Mouse (Mus musculus): ENCODE results near the gene Lnx2.
A peak's percentile ranks its signal among the peaks of the same experiment; 100 is the strongest.

The Lnx2 gene

DNA sequence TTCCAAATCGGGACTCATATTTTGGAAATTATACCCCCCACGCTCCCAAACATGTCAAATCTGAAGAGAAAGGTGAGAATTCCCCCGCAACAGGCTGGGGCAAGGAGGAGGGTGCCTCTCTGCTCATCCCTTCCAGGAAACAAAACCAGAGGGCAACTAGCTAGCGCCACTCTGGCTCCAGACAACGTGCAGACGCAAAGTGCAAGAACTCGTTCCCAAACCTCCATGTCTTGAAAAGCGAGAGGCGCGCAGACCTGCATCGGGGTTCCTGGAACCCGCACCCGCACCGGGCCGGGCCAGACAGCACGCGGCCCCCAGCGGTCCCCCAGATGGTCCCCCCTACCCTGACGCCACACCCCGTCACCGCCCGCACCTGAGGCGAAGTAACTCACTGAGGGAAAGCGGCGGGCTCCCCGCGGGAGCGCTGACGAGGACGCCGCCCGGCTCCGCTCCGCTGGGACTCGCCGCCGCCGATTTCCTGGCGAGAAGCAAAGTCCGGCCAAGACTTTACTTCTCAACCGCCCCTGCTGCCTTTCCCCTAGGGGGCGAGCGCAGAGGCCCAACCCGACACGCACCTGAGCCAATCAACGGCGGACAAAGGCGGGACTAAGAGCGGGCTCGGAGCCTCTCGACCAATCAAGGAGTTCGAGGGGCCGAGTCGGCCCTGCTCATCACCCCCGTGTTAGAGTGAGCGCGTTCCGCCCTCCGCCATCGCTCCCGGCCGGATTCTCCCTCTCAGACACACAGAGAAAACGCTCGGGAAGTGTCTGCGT is at the start of gene Lnx2:
Gene Lnx2 (minus strand): TSS at position 561 of the 773 bp plus-strand sequence.
- peak; percentile 95 to 97 for DNase-seq

GRCm38 (mm10) chr5:147125542-147126185 is 49.3 kb upstream of the Lnx2 start:
- DNase-seq: no peak

DNA sequence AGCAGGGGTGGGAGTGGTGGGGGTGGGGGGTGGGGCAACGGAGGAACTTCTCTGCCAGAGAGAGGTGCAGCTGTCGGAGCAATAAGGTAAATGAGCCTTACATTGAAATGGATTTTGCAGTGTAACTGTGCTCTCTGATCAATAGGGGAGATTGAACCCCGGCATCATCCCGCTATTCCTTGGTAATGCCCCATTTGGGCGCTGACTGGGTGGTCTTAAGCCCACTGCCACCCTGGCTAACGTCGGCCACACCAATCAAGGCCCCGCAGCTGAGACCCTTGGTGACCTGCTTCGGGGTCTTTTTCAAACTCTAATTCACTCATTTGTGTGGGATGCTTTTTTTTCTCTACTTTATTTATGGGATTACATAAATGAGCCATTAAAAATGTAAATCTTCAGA is 48.4 kb upstream of the Lnx2 start:
- DNase-seq: no peak

DNA sequence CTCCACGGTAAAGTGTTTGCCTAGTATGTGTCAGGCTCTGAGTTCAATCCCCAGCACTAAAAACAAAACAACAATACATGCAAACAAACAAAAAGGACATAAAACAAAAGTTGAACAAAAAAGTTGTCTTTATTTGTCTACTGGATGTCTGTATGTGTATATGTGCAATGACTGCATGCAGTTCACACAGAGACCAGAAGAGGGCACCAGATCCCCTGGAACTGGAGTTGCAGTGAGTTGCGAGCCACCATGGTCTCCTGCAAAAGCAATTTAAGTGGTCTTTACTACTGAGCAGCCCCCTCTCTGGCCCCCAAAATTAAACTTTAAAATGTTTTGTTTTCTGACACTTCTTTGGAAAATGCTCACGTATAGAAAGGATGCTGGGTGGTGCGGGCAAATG is 44.8 kb upstream of the Lnx2 start:
- no peak for DNase-seq

DNA sequence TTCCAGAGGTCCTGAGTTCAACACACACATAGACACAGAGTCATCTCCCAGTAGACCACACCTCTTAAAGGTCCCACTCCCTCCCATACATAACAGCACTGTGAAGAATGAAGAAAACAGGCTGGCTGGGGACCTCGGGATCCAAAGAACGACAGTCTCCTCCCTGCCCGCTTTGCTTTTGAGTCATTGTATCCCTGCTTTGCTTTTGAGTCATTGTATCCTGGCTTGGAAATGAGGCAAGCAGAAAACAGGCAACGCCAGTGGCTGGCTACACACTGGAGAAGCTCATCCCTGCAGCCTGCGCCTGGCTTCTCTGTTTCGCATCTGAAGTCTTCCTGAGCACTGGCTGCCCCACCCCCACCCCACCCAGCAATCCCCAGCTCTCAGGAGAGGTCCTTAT is 40.6 kb upstream of the Lnx2 start:
- DNase-seq: no peak

DNA sequence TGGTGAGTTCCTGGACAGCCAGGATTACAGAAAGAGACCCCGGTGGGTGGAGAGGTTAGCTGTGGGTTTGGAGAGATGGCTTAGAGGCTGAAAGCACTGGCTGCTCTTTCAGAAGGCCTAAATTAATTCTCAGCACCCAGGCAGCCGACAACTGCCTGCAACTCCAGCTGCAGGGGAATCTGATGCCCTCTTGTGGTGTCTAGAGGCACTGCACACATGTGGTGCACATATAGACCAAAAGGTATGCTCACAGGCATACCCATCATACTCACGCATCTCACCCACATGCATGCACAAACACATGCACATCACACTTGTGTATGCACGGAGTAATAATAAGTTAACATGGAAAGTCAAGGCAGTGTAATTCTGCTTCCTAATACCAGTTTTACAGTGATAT is 39.2 kb upstream of the Lnx2 start:
- DNase-seq: no peak

DNA sequence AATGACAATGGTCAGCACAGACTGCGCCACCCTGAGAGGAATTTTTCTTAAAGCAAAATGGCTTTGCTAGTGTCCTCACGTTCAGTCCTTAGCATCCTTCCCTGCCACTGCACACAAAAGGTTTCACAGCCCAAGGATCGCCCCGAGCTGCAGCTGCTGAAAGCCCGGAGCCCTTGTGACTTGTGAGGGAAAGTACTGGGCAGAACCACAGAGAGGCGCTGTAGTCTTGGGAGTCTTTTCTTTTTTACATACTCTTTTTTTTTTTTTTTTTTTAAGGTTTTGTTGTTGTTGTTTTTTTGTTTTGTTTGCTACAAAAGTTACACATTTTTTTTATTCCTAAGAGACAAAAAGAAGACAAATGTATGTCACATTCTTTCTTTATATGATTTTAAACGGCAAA is 38.4 kb upstream of the Lnx2 start:
- no peak for DNase-seq

GRCm38 (mm10) chr5:147108861-147109591 is 32.6 kb upstream of the Lnx2 start:
- DNase-seq: no peak

DNA sequence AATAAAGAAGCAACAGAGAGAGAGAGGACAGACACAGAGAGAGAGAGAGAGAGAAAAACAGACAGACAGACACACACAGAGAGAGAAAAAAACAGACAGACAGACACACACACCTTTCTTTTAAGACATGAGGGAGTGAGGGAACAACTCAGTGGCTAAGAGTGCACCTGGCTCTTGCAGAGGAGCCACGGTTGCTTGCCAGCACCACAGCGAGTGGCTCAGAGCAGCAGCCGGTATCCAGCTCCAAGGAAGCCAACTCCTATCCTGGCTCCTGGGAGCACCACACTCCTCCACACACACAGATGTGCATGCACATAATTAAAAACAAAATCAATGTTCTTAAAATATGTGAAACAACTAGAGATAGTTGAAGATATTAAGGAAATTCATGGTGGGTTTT is 30.9 kb upstream of the Lnx2 start:
- DNase-seq: no peak

DNA sequence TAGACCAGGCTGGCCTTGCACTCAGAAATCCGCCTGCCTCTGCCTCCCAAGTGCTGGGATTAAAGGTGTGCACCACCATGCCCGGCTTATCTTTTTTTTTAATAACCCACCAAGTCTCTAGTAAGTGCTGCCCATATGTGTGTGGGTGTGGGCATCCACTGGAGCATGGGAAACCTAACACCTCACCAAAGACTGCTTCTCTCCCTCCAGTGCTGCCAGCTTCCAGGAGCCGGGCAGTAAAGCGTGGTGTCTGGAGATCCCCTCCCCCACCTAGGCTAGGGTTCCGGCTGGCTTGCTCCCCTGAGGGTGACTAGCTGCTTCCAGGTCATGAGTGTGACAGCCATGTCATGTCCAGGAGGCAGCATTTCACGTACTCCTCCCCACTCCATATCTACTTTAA is 25.9 kb upstream of the Lnx2 start:
- DNase-seq: no peak

DNA sequence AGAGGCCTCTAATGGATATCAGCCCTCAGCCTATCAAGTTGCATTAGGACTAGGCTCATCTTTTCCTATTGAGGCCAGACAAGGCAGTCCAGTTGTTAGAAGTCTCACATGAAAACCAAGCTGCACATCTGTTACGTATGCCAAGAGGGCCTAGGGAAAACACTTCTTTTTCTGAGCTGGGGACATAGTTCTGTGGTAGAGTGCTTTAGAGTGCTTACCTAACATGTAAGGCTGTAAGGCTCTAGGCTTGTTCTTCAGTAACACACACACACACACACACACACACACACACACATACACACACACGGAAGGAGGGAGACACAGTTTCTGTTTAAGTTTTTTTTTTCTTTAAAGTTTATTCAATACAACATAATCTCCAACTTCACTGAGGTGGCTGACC is 23.8 kb upstream of the Lnx2 start:
- no peak for DNase-seq

DNA sequence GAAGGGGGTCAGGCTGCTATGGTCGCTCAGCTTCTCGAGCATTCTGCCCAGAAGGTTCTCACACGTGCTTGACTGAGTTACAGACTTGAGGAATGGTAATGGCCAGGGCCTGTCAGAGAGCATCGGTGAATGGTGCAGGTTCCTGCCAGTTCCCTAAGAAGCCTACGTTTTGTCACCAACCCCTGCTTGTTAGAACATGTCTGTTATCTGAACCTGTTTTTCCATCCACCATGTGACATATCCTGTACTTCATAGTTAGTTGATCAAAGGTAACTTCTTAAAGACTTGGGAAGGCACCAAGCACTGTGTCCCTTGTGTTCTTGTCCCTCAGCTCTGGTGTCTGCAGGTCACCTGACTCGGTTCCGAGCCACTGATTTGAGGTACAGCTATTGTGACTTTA is 22.3 kb upstream of the Lnx2 start:
- no peak for DNase-seq

DNA sequence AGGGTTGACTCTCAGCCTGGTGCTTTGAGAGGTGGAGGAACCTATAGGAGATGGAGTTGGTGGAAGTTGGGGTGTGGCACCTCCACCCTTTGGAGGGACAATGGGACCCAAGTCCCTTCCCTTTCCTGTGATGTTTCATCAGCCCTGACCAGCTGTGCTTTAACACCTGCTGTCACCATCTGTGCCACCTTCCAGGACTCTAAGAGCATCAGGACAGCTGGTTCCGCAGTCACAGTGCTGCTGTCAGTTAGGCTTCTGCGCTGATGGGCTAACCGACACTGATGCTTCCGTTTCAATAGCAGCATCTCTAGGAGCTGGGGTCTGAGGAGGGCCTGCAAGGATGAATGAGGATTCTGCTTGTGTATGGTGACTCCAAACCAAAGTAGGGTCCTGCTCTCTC is 20.2 kb upstream of the Lnx2 start:
- no peak for DNase-seq

- DNase-seq: no peak
Measured at GRCm38 (mm10) chr5:147094296-147094695, 17.9 kb upstream of the Lnx2 start.

DNA sequence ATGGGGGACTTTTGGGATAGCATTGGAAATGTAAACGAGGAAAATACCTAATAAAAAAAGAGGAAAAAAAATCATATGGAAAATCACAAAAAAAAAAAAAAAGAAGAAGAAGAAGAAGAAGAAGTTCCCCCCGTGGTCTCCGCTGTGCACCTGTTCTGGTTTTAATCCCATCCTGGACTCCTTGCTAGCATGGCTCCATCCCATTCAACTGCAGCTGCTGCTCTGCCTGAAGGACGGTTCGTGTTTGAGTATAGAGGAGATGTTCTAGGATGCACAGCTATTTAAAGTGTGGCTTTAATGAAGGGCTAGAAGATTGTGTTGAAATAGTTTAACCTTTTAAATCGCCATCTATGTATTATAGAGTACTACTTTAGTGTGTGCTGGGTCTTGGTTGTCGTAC is 16.1 kb upstream of the Lnx2 start:
- DNase-seq: no peak

DNA sequence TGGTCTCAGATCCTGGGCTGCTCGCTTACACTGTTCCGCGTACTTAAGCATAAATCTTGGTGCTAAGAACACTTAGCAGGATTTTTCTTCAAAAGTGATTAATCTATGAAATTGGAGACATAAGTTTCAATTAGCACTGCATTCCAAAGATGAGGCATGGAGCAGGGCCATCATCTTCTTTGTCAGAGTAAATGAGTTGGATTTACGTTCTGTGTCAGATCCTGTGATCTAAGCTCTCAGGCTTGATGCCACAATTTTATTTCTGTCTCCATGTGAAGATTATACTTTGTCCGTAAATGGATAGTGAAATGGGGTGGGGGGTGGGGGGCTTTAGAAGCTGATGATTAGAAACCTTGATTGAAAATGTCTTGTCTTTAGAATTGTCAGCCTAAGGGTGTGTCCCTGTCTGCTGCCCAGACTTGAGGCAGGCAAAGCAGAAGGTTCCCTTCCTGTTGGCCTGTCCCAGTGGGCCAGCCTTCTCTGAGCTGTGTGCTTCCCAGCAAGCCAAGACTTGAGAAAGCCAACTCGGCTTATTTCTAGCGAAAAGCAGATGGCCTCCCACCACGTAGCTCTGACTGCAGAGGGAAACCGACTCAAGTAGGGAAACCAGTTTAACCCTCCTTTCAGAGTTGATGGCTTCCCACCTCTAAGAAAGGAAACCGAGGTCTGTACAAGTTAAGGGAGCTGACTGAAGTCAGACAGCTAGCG is 14.0 kb upstream of the Lnx2 start:
- no peak for DNase-seq

DNA sequence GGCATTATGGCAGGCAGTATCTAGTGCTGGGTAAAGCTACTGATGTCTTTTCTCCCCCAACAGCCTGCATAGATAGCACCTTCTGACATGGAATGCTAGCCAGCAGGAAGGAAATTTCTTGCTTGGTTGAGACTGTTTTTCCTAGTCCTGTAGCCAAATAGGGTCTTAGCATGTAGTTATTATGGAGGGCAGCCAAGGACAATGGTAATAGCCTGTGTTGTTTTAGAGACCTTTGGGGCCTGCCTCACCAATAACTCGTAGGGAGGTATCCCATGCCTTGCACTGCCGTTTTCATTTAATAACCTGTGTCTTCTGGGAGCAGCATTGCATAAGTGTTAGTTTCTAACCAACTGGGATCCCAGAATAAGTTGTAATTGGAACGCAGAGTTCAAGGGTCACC is 13.4 kb upstream of the Lnx2 start:
- no peak for DNase-seq

DNA sequence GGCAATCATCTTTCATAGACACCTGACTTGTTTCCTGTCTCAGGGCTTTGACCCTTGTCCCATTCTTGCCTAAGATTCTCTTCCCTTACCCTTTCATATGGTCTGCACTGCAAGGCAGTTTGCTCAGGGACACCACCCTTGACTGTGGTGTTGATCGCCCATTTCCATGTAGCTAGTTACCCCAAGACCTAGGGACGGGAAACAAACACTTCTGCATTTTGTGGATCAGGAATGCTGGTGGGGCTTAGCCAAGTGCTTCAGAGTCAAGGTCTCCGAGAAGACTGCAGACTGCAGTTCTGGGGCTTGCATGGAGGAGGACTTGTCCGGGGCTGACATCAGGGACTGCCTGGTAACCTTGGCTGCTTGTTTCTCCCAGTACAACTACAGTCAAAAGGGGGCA is 10.4 kb upstream of the Lnx2 start:
- no peak for DNase-seq

DNA sequence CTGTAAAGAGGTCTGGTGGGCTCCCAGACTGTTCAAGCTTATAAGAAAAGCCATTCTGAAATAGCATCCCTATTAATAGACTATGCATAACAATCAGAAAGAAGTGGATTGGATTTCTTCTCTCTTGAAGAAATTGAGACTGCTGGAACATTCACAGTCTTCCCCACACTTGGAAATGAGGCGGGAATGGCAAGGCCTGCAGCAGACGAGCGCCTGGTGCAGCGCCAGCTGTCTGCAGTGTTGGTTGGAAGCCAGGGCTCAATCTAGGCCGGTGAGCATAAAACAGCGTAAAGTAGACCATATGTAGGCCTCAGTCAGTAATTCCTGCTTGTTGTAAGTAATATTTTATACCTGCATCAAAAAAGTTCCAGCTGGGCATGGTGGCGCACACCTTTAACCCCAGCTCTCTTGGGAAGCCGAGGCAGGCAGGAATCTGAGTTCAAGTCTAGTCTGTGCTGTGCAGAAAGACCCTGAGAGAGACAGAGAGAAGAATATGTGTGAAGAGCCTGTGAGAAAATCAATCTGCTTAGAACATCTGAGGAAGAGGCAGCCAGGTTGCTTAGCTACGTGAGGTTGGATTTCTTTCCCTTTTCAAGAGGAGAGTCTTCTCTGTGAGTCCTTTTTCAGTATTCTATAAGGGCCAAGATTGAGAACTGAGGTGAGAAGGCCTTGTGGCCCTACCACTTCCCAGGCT is 9.0 kb upstream of the Lnx2 start:
- DNase-seq: no peak

DNA sequence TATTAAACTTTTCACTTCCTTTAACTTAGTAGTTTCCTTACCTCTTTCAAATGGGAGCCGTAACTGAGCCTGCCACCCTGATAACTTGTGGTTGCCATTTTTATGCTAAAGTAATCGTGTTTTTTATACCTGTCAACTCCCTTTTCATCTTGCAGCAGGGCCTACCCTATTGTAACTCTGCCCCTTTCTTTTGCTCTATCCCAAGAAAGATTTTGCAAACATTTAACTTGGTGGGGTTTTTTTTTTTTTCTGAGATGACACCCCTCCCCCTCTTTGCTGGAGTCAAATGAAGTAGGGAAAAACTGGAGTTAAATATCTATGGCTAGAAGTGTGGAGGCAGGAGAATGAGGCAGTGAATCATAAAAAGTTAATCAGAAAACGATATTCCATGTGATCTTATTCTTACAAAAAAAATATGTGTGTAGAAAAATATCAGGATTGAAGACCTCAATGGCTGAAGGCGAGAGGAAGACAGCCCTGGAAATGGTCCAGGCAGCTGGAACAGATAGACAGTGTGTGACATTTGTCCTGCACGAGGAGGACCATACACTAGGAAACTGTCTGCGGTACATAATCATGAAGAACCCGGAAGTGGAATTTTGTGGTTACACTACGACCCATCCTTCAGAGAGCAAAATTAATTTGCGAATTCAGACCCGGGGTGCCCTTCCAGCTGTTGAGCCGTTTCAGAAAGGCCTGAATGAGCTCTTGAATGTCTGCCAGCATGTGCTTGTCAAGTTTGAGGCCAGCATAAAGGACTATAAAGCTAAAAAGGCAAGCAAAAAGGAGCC is 1.9 kb upstream of the Lnx2 start:
- no peak for DNase-seq

DNA sequence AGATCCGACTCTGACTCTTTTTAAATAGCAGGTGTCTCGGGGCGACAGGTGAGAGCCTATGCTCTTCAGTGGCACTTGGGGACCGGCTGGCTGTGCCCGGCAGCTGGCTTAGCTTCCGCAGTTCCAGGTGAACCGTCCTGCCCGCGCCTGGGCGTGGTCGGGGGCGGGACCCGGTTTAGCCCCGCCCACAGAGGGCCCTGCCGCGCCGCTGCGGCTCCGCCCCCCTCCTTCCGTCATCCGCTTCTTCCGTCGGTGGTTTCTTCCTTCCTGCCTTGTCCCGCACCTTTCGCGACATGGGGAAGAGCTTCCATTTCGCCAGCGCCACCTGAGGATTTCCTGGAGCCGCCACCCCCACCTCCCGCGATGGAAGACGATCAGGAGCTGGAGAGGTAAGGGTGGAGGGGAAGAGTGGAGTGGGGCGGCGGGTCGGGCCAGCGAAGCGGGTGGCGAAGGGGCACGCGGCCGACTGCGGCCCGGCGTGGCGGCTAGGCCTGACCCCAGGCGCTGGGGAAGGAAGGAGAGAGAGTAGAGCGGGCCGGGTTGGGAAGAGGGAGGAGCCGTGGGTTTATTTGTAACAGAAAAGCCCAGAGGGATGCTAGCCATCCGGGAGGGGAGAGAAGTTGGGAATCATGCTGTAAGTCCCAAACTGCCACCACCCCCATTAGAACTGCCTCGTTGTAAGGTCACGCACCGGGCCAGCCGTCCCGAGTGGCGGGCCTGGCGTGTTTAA is 1.1 kb upstream of the Lnx2 start:
- DNase-seq: peak; percentile 89 to 91
